Mouse (Mus musculus) adrenal gland, adult (tissue): ENCODE results near the gene Arid1b.
A peak's percentile ranks its signal among the peaks of the same experiment; 100 is the strongest.
"Not testable (repeated sequence)": the region's sequence is repeated elsewhere in the genome, so short reads cannot be mapped to it uniquely, and the experiment has no call there.

Experiments used
- DNase-seq, 2 experiments: peaks; one replicate each; pipeline ENCODE4 v3.0.0; 2022 to 2023; ENCODE audit warnings: low spot score in 1 of 2; ENCODE audit not compliant: inconsistent age in 2 of 2

Arid1b gene

DNA sequence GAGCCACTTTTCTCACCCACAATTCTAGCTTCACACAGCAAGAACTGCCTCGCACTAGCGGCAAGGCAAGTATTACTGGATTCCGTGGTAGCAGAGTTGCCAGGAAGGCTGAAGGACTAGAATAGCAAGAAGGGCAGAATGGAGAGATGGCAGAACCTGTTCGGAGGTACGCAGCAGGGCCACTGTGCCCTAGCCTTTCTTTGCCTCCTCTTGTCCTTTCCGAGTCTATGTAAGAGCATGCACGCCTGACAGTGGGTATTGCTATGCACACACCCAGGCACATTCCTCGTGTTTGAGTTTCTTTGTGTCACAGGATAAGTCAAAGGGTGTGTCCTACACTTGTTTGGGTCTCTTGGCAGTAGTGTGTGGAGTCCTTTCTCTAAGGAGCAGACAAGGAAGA, 88.1 kb downstream of the Arid1b start:
- DNase-seq: no peak

DNA sequence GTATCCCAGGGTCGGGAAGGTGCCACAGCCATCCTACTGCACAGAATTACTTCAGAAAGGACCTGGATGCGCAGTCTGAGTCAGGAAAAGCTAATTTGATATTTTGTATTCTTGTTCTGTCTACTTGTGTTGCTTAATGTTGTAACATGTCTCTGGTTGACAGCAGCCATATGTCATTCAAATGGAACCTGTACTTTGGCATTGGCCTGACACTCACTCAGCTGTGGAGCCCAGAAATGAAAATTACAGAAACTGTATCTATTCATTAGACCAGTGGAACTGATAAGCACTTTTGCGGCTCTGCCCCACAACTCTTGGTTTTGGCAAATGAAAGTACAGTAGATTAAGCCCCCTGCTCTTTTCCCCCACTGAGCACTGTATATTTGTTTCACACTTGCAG, 89.4 kb downstream of the Arid1b start:
- DNase-seq: no peak

DNA sequence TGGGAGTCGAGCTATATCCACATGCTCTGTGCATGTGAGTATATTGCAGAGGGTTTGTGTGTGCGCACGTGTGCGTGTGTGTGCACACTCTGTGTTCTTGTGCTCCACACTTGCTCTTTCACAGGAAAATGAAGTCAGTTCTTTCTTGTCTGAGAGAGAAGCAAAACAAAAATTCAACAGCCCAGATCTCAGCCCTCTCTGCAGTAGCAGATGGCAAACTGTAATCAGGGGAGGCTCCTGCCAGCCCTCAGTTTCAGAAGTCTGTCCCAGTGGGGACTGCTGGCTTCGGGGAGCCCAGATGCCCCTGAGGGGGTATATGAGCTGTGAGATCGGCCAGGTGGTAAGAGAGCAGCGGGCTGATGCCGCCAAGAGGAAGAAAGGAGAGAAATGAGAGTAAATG, 90.0 kb downstream of the Arid1b start:
- no peak for DNase-seq

- DNase-seq: no peak
Measured at GRCm38 (mm10) chr17:5085004-5085403, 90.9 kb downstream of the Arid1b start.

DNA sequence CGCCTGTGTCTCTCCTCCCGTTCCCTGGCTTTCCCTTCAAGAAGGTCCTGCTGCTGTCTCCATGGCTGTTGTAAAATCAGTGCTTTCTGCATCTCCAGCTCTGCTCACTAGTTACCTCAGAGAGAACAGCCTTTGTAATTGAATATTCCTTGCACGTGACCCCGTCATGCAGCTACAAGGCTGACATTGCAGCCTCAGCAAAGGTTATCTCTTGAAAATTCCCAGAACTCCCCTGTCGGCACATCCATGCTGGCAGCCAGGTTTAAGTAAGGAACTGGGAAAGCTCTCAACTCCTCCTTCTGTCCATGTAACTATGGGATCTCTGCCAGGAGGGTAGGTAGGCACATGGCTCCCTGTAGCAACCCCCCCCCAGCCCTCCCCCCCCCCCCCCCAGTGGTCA, 91.8 kb downstream of the Arid1b start:
- peak in 1 of 2 experiments; percentile 84 for DNase-seq

- not testable (repeated sequence) for DNase-seq
Measured at GRCm38 (mm10) chr17:5088241-5088640, 94.1 kb downstream of the Arid1b start.

GRCm38 (mm10) chr17:5088822-5089221, 94.7 kb downstream of the Arid1b start:
- no peak for DNase-seq

- DNase-seq: peak in 1 of 2 experiments; percentile 73
Measured at GRCm38 (mm10) chr17:5089541-5089940, 95.4 kb downstream of the Arid1b start.

GRCm38 (mm10) chr17:5091490-5091889, 97.4 kb downstream of the Arid1b start:
- no peak for DNase-seq

DNA sequence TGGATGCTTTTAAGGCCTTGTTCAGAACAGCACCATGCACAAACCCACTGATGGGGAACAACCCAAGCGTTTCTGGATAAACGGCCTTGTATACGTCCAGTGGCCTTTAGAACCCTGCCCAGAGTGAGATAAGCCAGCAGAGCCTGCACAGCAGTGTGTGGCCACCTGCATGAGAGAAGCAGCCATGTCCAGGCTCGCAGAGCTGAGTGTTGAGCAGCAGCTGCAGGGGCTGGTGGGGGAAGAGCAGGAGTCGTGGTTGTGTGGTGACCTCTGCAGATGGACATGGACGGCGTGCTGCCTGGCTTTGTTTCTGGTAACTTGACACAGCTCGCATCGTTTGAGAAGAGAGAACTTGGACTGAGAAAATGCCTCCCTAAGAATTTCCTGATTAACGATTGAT, 97.8 kb downstream of the Arid1b start:
- DNase-seq: no peak

- not testable (repeated sequence) for DNase-seq
Measured at GRCm38 (mm10) chr17:5093343-5093742, 99.2 kb downstream of the Arid1b start.

DNA sequence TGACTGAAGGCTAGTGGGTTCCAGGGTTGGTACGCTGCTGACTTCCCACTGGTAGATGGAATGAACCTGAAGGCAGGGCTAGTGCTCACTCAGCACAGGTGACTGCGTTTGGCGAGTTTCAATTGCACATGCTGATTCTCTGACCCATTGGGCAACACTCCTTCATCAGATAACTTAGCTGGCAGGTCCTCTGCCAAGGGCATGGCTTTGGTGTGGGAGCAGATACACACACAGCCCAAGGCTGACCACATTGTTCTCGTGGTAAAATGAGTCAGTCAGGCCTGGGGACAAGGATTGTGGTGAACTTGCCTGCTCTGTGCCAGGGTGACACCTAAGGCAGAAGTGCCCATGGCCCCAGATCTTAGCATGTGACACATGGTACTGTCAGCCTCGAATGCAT, 100.5 kb downstream of the Arid1b start:
- DNase-seq: peak; percentile 88 to 92

GRCm38 (mm10) chr17:5095741-5096140, 101.6 kb downstream of the Arid1b start:
- no peak for DNase-seq

GRCm38 (mm10) chr17:5097046-5097445, 102.9 kb downstream of the Arid1b start:
- peak in 1 of 2 experiments; percentile 57 for DNase-seq

GRCm38 (mm10) chr17:5097545-5098475, 103.7 kb downstream of the Arid1b start:
- no peak for DNase-seq

- no peak for DNase-seq
Measured at GRCm38 (mm10) chr17:5098727-5099126, 104.6 kb downstream of the Arid1b start.

GRCm38 (mm10) chr17:5099238-5099637, 105.1 kb downstream of the Arid1b start:
- DNase-seq: no peak

- DNase-seq: no peak
Measured at GRCm38 (mm10) chr17:5101157-5101556, 107.0 kb downstream of the Arid1b start.

GRCm38 (mm10) chr17:5101887-5102286, 107.8 kb downstream of the Arid1b start:
- DNase-seq: no peak

- DNase-seq: peak in 1 of 2 experiments; percentile 70
Measured at GRCm38 (mm10) chr17:5105746-5106145, 111.6 kb downstream of the Arid1b start.

DNA sequence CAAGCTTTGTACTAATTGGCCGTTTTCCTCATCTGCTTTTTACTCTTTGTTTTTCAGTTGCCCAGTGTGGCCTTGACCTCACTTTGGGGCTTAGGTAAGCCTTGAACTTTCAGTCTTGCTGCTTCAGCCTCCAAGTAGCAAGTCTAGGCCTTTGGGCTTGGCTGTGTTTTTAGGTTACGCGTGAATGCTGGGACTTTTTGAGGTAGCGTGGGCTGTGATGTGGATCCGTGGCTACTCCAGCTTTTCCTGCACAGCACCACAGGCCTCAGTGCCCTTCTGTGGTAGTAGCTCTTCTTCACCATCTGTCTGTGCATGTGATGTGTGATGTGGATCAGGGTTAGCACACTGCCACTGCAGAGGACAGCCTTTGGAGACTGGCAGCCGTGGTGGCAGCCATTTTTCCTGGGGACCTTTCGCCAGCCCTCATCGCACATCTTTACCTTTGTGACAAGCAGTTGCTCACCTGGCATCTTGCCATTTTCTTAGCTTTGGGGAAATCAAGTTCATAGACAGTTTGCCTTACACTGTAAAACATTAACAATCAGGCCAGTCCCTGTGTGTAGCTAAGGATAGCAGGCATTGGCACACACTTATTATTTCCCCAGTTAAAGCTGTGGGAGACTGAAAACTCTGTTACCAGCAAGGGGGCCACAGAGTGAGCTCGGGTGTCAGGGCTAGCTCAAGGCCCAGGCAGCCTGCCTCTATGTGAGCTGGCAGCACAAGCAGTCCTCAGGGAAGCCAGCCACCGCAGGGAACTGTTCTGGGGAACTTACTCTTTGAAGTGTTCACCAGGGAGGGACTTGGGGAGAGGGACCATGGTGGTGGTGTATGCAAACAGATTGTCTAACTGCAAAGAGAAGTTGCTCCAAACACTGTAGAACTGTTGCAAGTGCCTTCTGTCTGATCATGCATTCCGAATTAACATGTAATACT, 112.4 kb downstream of the Arid1b start:
- peak; percentile 61 to 82 for DNase-seq

GRCm38 (mm10) chr17:5107501-5107900, 113.4 kb downstream of the Arid1b start:
- DNase-seq: no peak
